Mouse (Mus musculus) kidney, postnatal 0 days (tissue): ENCODE measurements around the gene Wnt7a. TPM values are rescaled to one million over a fixed set of nuclear protein-coding genes. Genes with fewer than 3 reads are reported as not detected.

Source experiments
- ATAC-seq: fragments of 200-750 bp; cut with Nextera tagmentation; replicated peaks from 2 replicates; pipeline ENCODE4 v1.8.0; 2017; ENCODE audit warnings: low read depth, moderate number of reproducible peaks, moderate TSS enrichment, moderate library complexity; ENCODE audit not compliant: low FRiP score
- DNase-seq: peaks from one replicate; pipeline ENCODE4 v3.0.0-alpha.2; 2016; ENCODE audit warnings: low spot score
- H3K27ac ChIP-seq: fragments of 300-500 bp; sonication (generic); 2 replicates; pipeline ENCODE4 v1.5.1; 2014; ENCODE audit warnings: mild to moderate bottlenecking
- H3K27me3 ChIP-seq: fragments of 300-500 bp; sonication (generic); 2 replicates; pipeline ENCODE4 v1.6.1; 2014; ENCODE audit warnings: low read length, mixed read lengths; ENCODE audit not compliant: insufficient read depth
- H3K36me3 ChIP-seq: fragments of 300-500 bp; sonication (generic); 2 replicates; pipeline ENCODE4 v1.6.1; 2014; ENCODE audit warnings: low read length, mixed read lengths; ENCODE audit not compliant: insufficient read depth
- H3K4me1 ChIP-seq: fragments of 300-500 bp; sonication (generic); replicated peaks from 2 replicates; pipeline ENCODE4 v1.6.1; 2014; ENCODE audit warnings: antibody characterized with exemption, low read length, mixed read lengths; ENCODE audit not compliant: insufficient read depth
- H3K4me2 ChIP-seq: fragments of 300-500 bp; sonication (generic); 2 replicates; pipeline ENCODE4 v1.6.1; 2014; ENCODE audit warnings: mild to moderate bottlenecking, low read length, moderate library complexity, mixed read lengths
- H3K4me3 ChIP-seq: fragments of 300-500 bp; sonication (generic); replicated peaks from 2 replicates; pipeline ENCODE4 v1.5.1; 2014; ENCODE audit warnings: low read depth, low read length
- H3K9ac ChIP-seq: fragments of 300-500 bp; sonication (generic); 2 replicates; pipeline ENCODE4 v1.6.1; 2014; ENCODE audit warnings: low read depth, low read length
- H3K9me3 ChIP-seq: fragments of 300-500 bp; sonication (generic); replicated peaks from 2 replicates; pipeline ENCODE4 v1.6.1; 2016; ENCODE audit warnings: low read length, inconsistent platforms, mixed read lengths
- CTCF ChIP-seq: IDR thresholded peaks from 2 replicates; pipeline ENCODE4 v1.5.1; 2016; ENCODE audit warnings: antibody characterized with exemption, low read depth, mild to moderate bottlenecking, moderate library complexity
- WGBS: fragments of 180-500 bp; shearing (Covaris S2); extraction: QIAGEN DNeasy Blood & Tissue Kit; methylation state at CpG from one replicate; pipeline ENCODE4 v1.1.7; 2014; 5-methylcytosine and 5-hydroxymethylcytosine counted together
- polyA plus RNA-seq: library from polyadenylated mRNA; unstranded; fragments of >200 nt; fragmentation: Nextera tagmentation; extraction: Ambion mirVana; gene quantifications from 2 replicates; pipeline ENCODE4 v1.2.1, GENCODE M21; 2015

The Wnt7a gene
- polyA plus RNA-seq, 1 experiment from 2014 or later: 0.04 TPM

- Histone ChIP-seq H3K9me3 (no peaks in the 10 kb centered on the region), H3K36me3 (no peaks in the 10 kb centered on the region), H3K9ac (no peak overlapping the region), H3K27me3 (no peaks in the 10 kb centered on the region), H3K27ac (no peak overlapping the region), H3K4me2 (no peak overlapping the region), H3K4me1 (peaks cover 4% of the 10 kb centered on the region; the same call in 1 of the 2 replicates), H3K4me3 (no peak overlapping the region)
- no peak for TF ChIP-seq CTCF
- WGBS: 74% methylated on average over 4 of the region's 4 CpGs
- ATAC-seq: no peak
- DNase-seq: no peak
These were observed 31.3 kb downstream of the Wnt7a start for GRCm38 (mm10) chr6:91379871-91380270.

DNA sequence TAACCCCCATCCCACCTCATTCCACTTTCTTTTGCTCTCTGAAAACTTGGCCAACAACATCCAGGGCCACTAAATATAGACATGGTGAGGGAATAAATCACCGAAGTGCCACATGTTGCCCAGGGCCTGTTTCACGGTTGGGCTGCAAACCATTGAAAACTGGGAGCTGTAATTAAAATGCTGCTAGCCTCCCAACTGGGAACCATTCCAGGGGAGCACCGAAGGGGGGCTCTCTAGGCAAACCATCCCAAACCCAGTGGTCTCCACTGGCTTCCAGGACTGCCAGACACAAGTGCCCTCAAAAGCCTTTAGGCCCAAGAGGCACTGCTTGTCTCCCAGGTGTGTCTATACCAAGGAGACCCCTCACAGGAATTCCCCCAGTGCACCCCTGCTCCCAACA, 31.9 kb downstream of the Wnt7a start:
- no peak overlapping the region for H3K9ac ChIP-seq
- 0 out of 2 replicates have a peak, but pooled peaks have one; percentile 21 for ATAC-seq

GRCm38 (mm10) chr6:91372977-91373376, 38.2 kb downstream of the Wnt7a start:
- Histone ChIP-seq H3K4me1 (no peaks in the 10 kb centered on the region), H3K36me3 (no peaks in the 10 kb centered on the region), H3K9ac (no peak overlapping the region), H3K4me2 (no peak overlapping the region), H3K9me3 (no peaks in the 10 kb centered on the region), H3K4me3 (no peak overlapping the region), H3K27me3 (no peaks in the 10 kb centered on the region), H3K27ac (no peak overlapping the region)
- no peak for TF ChIP-seq CTCF
- DNase-seq (no peak), ATAC-seq (no peak; the same call in 1 of the 2 replicates)

More for the DNA sequence above, 31.9 kb downstream of the Wnt7a start:
- no peaks in the 10 kb centered on the region for H3K9me3 ChIP-seq
- DNase-seq: peak; percentile 39
- no peak overlapping the region for H3K4me2 ChIP-seq
- no peak overlapping the region for H3K27ac ChIP-seq
- no peaks in the 10 kb centered on the region for H3K27me3 ChIP-seq
- H3K4me3 ChIP-seq: no peak overlapping the region
- no peaks in the 10 kb centered on the region for H3K36me3 ChIP-seq
- H3K4me1 ChIP-seq: peaks cover 4% of the 10 kb centered on the region; the same call in 1 of the 2 replicates
- 26% methylated on average over 3 of the region's 3 CpGs for WGBS
- TF ChIP-seq CTCF: no peak

DNA sequence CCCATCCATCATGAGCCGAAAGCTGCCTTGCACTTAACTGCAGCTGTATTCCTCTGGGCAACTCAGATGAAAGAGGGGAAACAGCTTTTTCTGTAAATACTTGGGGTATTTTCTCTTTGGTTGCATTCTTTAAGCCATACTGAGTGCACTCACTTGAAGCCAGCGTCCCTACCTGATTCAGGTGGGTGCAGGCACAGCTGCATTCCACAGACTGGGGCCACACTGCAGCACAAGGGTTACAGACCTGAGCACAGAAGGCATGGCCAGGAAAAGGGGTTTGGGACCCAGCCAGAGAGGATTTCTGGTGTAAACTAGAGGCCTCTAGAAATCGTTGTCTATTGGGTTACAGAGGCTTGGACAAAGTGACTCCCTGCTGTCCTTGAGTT, 38.6 kb downstream of the Wnt7a start:
- WGBS: 21% methylated on average over 3 of the region's 3 CpGs
- H3K9ac ChIP-seq: no peak overlapping the region
- no peaks in the 10 kb centered on the region for H3K9me3 ChIP-seq
- no peak for TF ChIP-seq CTCF
- H3K4me3 ChIP-seq: no peak overlapping the region
- no peak for DNase-seq
- H3K4me2 ChIP-seq: no peak overlapping the region
- H3K27ac ChIP-seq: no peak overlapping the region
- ATAC-seq: no peak
- H3K4me1 ChIP-seq: no peaks in the 10 kb centered on the region
- H3K36me3 ChIP-seq: no peaks in the 10 kb centered on the region
- no peaks in the 10 kb centered on the region for H3K27me3 ChIP-seq

GRCm38 (mm10) chr6:91371912-91372585, 39.1 kb downstream of the Wnt7a start:
- no peaks in the 10 kb centered on the region for H3K36me3 ChIP-seq
- no peak overlapping the region for H3K4me3 ChIP-seq
- no peak overlapping the region for H3K4me2 ChIP-seq
- no peaks in the 10 kb centered on the region for H3K27me3 ChIP-seq
- TF ChIP-seq CTCF: no peak
- no peaks in the 10 kb centered on the region for H3K4me1 ChIP-seq
- no peak for DNase-seq
- no peak overlapping the region for H3K9ac ChIP-seq
- H3K27ac ChIP-seq: no peak overlapping the region
- H3K9me3 ChIP-seq: no peaks in the 10 kb centered on the region
- ATAC-seq: no peak

- H3K36me3 ChIP-seq: no peaks in the 10 kb centered on the region
- 82% methylated on average over 1 of the region's 1 CpGs for WGBS
- no peak overlapping the region for H3K4me3 ChIP-seq
- ATAC-seq (no peak), DNase-seq (no peak)
- TF ChIP-seq CTCF: no peak
- no peak overlapping the region for H3K9ac ChIP-seq
- no peak overlapping the region for H3K4me2 ChIP-seq
- H3K27me3 ChIP-seq: no peaks in the 10 kb centered on the region
- no peak overlapping the region for H3K27ac ChIP-seq
- no peaks in the 10 kb centered on the region for H3K9me3 ChIP-seq
- H3K4me1 ChIP-seq: no peaks in the 10 kb centered on the region
These were observed 44.4 kb downstream of the Wnt7a start for GRCm38 (mm10) chr6:91366781-91367180.

- Histone ChIP-seq H3K4me2 (no peak overlapping the region), H3K27ac (no peak overlapping the region), H3K9me3 (no peaks in the 10 kb centered on the region), H3K4me1 (no peaks in the 10 kb centered on the region), H3K9ac (no peak overlapping the region), H3K27me3 (no peaks in the 10 kb centered on the region), H3K4me3 (no peak overlapping the region), H3K36me3 (no peaks in the 10 kb centered on the region)
- ATAC-seq: peak; percentile 29; the same call in 1 of the 2 replicates
- peak; percentile 36 for DNase-seq
- WGBS: 29% methylated on average over 14 of the region's 14 CpGs
- TF ChIP-seq CTCF: no peak
These were observed 45.7 kb downstream of the Wnt7a start for GRCm38 (mm10) chr6:91365480-91365879.
